ENCODE assay signal across 9 mouse cellular contexts in the genomic region with DNA sequence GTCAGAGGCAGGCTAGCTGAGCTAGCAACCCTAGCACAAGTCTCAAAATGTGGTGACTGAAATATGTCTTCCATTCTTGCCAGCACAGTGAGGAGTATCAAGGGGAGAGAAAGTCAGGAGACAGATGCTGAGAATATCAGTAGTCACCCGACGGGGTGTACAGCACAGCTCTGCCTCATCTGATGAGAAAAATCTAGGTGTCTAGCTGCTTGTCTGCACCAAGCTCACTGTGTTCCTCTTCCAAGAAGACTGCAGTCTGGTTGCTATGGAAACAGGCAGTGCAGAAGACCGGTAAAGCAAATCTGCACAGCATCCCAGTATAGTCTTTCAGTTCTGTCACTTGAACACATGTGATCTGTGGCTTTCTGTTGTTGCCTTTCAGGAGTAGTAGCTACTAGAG.
DNase-seq lines count a peak whose midpoint lies in the region; ATAC-seq lines count a peak whose summit lies in the region.
"Had no signal": no experiment of that assay in that cellular context is flagged by ENCODE, and none has a peak within 500 bp of the region (broad histone marks: within the 10 kb centered on the region; RNA-seq: fewer than 3 reads in every experiment).

No protein-coding gene starts in this region.

- H3K27ac ChIP-seq in hindbrain, embryonic 11.5 days (ENCODE audit: low read depth, low read length), result no peak overlapping the region
- H3K27ac ChIP-seq in hindbrain, embryonic 10.5 days, result no peak overlapping the region
- peak overlapping the region; percentile 76 for H3K27ac ChIP-seq in hindbrain, embryonic 16.5 days (ENCODE audit: low read depth, low read length)
- H3K27ac ChIP-seq in neural tube, embryonic 15.5 days (replicated peaks), result peak overlapping the region; percentile 74

- H3K27me3 ChIP-seq in hindbrain, embryonic 11.5 days (ENCODE audit: control insufficient read depth, insufficient read depth, low read length), result no peaks in the 10 kb centered on the region
- H3K27me3 ChIP-seq in hindbrain, embryonic 10.5 days (ENCODE audit: insufficient read depth, poor library complexity, severe bottlenecking), result no peaks in the 10 kb centered on the region
- H3K27me3 ChIP-seq in hindbrain, embryonic 16.5 days (replicated peaks; ENCODE audit: control insufficient read depth, insufficient read depth, low read length), result no peaks in the 10 kb centered on the region
- H3K27me3 ChIP-seq in neural tube, embryonic 15.5 days (replicated peaks), result no peaks in the 10 kb centered on the region

- H3K4me2 ChIP-seq in hindbrain, embryonic 11.5 days (replicated peaks; ENCODE audit: low read depth, low read length), result no peak overlapping the region
- H3K4me2 ChIP-seq in hindbrain, embryonic 16.5 days (ENCODE audit: low read length), result no peak overlapping the region; the same call in 1 of the 2 replicates
- H3K4me2 ChIP-seq in neural tube, embryonic 15.5 days, result no peak overlapping the region

- H3K9me3 ChIP-seq in hindbrain, embryonic 11.5 days (ENCODE audit: control insufficient read depth, low read length), result no peaks in the 10 kb centered on the region
- no peaks in the 10 kb centered on the region for H3K9me3 ChIP-seq in hindbrain, embryonic 10.5 days
- no peaks in the 10 kb centered on the region for H3K9me3 ChIP-seq in hindbrain, embryonic 16.5 days (ENCODE audit: control insufficient read depth, low read length)
- no peaks in the 10 kb centered on the region for H3K9me3 ChIP-seq in neural tube, embryonic 15.5 days (replicated peaks)

- WGBS in hindbrain, embryonic 11.5 days, result 63% methylated on average over 3 of the region's 3 CpGs
- 62% methylated on average over 3 of the region's 3 CpGs for WGBS in hindbrain, embryonic 10.5 days
- WGBS in hindbrain, embryonic 16.5 days, result 17% methylated on average over 3 of the region's 3 CpGs
- WGBS in neural tube, embryonic 15.5 days, result 19% methylated on average over 3 of the region's 3 CpGs

- no peak overlapping the region for H3K4me3 ChIP-seq in hindbrain, embryonic 11.5 days (ENCODE audit: low read depth, low read length)
- no peak overlapping the region for H3K4me3 ChIP-seq in hindbrain, embryonic 10.5 days
- no peak overlapping the region for H3K4me3 ChIP-seq in hindbrain, embryonic 16.5 days (ENCODE audit: low read length)
- H3K4me3 ChIP-seq in neural tube, embryonic 15.5 days (replicated peaks), result no peak overlapping the region

- DNase-seq in hindbrain, embryonic 11.5 days (ENCODE audit: low spot score), result peak; percentile 23
- no peak for DNase-seq in hindbrain, embryonic 10.5 days (ENCODE audit: low spot score)
- DNase-seq in brain, embryonic 18.5 days (ENCODE audit: low read depth, low spot score), result peak; percentile 76
- DNase-seq in urinary bladder, postnatal 25 days (ENCODE audit: low spot score), result no peak
- DNase-seq in c-Kit-positive CD71-positive TER-119-positive erythroid progenitor cells, embryonic 14.5 days (ENCODE audit: low spot score), result no peak
- DNase-seq: lung, postnatal 14 days had no signal

- no peak for ATAC-seq in hindbrain, embryonic 11.5 days (ENCODE audit: low FRiP score)
- ATAC-seq in hindbrain, embryonic 16.5 days, result peak; percentile 89
- ATAC-seq in neural tube, embryonic 15.5 days (ENCODE audit: low FRiP score), result peak; percentile 83
- no peak for ATAC-seq in erythroid progenitor cell, adult 5-6 weeks (replicated peaks; ENCODE audit: low FRiP score, poor library complexity, severe bottlenecking)

- H3K9ac ChIP-seq in hindbrain, embryonic 11.5 days (ENCODE audit: low read depth, low read length), result no peak overlapping the region
- H3K9ac ChIP-seq in hindbrain, embryonic 16.5 days (ENCODE audit: low read depth, low read length), result no peak overlapping the region
- no peak overlapping the region for H3K9ac ChIP-seq in neural tube, embryonic 15.5 days (replicated peaks)

- no peaks in the 10 kb centered on the region for H3K4me1 ChIP-seq in hindbrain, embryonic 11.5 days (replicated peaks; ENCODE audit: control insufficient read depth, insufficient read depth, low read length)
- H3K4me1 ChIP-seq in hindbrain, embryonic 10.5 days (replicated peaks), result peaks cover 10% of the 10 kb centered on the region; the same call in 1 of the 2 replicates
- peaks cover 32% of the 10 kb centered on the region for H3K4me1 ChIP-seq in hindbrain, embryonic 16.5 days (ENCODE audit: control insufficient read depth, insufficient read depth, low read depth, low read length)
- H3K4me1 ChIP-seq in neural tube, embryonic 15.5 days, result peaks cover 32% of the 10 kb centered on the region

- H3K36me3 ChIP-seq in hindbrain, embryonic 11.5 days (ENCODE audit: control insufficient read depth, insufficient read depth, low read length), result no peaks in the 10 kb centered on the region
- no peaks in the 10 kb centered on the region for H3K36me3 ChIP-seq in hindbrain, embryonic 10.5 days
- no peaks in the 10 kb centered on the region; the same call in 1 of the 2 replicates for H3K36me3 ChIP-seq in hindbrain, embryonic 16.5 days (ENCODE audit: control insufficient read depth, insufficient read depth, low read length)
- H3K36me3 ChIP-seq in neural tube, embryonic 15.5 days, result peaks cover 5% of the 10 kb centered on the region; the same call in 1 of the 2 replicates

Comparison
In these comparisons a context has a peak if more than half of its experiments do, and no peak if none do; other contexts are left out.
1. ATAC-seq: peak in hindbrain, embryonic 16.5 days (single experiment) and neural tube, embryonic 15.5 days (single experiment); none in hindbrain, embryonic 11.5 days (single experiment) and erythroid progenitor cell, adult 5-6 weeks (single experiment).
2. DNase-seq: peak in hindbrain, embryonic 11.5 days (single experiment) and brain, embryonic 18.5 days (single experiment); none in hindbrain, embryonic 10.5 days (single experiment), urinary bladder, postnatal 25 days (single experiment) and c-Kit-positive CD71-positive TER-119-positive erythroid progenitor cells, embryonic 14.5 days (single experiment).
3. H3K27ac ChIP-seq: peak in hindbrain, embryonic 16.5 days (single experiment) and neural tube, embryonic 15.5 days (single experiment); none in hindbrain, embryonic 11.5 days (single experiment) and hindbrain, embryonic 10.5 days (single experiment).